Mouse (Mus musculus): ENCODE measurements around the gene Amz2. TPM values are rescaled to one million over a fixed set of nuclear protein-coding genes. Genes with fewer than 3 reads are reported as not detected.

Amz2 gene
- total RNA-seq, 2 experiments from 2014 or later, result 26.5 to 51.7 TPM

- ATAC-seq (ENCODE audit: poor library complexity, severe bottlenecking), result peak; percentile 23
These were observed 42.4 kb downstream of the Amz2 start for GRCm38 (mm10) chr11:109468133-109468532.

- ATAC-seq (ENCODE audit: poor library complexity, severe bottlenecking), result 0 out of 2 replicates have a peak, but pooled peaks have one; percentile 11
These were observed 44.4 kb downstream of the Amz2 start for GRCm38 (mm10) chr11:109470170-109470569.

- no peak for ATAC-seq (ENCODE audit: poor library complexity, severe bottlenecking)
These were observed 45.4 kb downstream of the Amz2 start for GRCm38 (mm10) chr11:109470921-109471861.

- ATAC-seq (ENCODE audit: poor library complexity, severe bottlenecking), result peak; percentile 27
These were observed 46.5 kb downstream of the Amz2 start for GRCm38 (mm10) chr11:109472171-109472691.

- no peak for ATAC-seq (ENCODE audit: poor library complexity, severe bottlenecking)
These were observed 47.0 kb downstream of the Amz2 start for GRCm38 (mm10) chr11:109472821-109473170.

- peak; percentile 73 for ATAC-seq (ENCODE audit: poor library complexity, severe bottlenecking)
These were observed 47.7 kb downstream of the Amz2 start, which contains the start of the genes Arsg and Slc16a6 for GRCm38 (mm10) chr11:109473171-109474085. Arsg (plus strand) TSS chr11:109473374. Slc16a6 (minus strand) TSS chr11:109473598.

GRCm38 (mm10) chr11:109474086-109474742, 48.5 kb downstream of the Amz2 start:
- ATAC-seq (ENCODE audit: poor library complexity, severe bottlenecking), result 0 out of 2 replicates have a peak, but pooled peaks have one; percentile 8

GRCm38 (mm10) chr11:109474836-109475235, 49.1 kb downstream of the Amz2 start:
- no peak for ATAC-seq (ENCODE audit: poor library complexity, severe bottlenecking)

GRCm38 (mm10) chr11:109475717-109476116, 50.0 kb downstream of the Amz2 start:
- ATAC-seq (ENCODE audit: poor library complexity, severe bottlenecking), result no peak

GRCm38 (mm10) chr11:109476241-109476640, 50.5 kb downstream of the Amz2 start:
- no peak for ATAC-seq (ENCODE audit: poor library complexity, severe bottlenecking)

- no peak for ATAC-seq (ENCODE audit: poor library complexity, severe bottlenecking)
These were observed 50.9 kb downstream of the Amz2 start for GRCm38 (mm10) chr11:109476653-109477052.

GRCm38 (mm10) chr11:109477606-109478380, 52.0 kb downstream of the Amz2 start:
- no peak for ATAC-seq (ENCODE audit: poor library complexity, severe bottlenecking)

GRCm38 (mm10) chr11:109479575-109480285, 54.0 kb downstream of the Amz2 start:
- peak; percentile 81 for ATAC-seq (ENCODE audit: poor library complexity, severe bottlenecking)

GRCm38 (mm10) chr11:109480440-109480839, 54.7 kb downstream of the Amz2 start:
- peak; percentile 79 for ATAC-seq (ENCODE audit: poor library complexity, severe bottlenecking)

- peak; percentile 57 for ATAC-seq (ENCODE audit: poor library complexity, severe bottlenecking)
These were observed 59.8 kb downstream of the Amz2 start for GRCm38 (mm10) chr11:109485398-109486045.

- ATAC-seq (ENCODE audit: poor library complexity, severe bottlenecking), result no peak
These were observed 61.4 kb downstream of the Amz2 start for GRCm38 (mm10) chr11:109487111-109487510.

GRCm38 (mm10) chr11:109487991-109488684, 62.4 kb downstream of the Amz2 start:
- peak; percentile 66 for ATAC-seq (ENCODE audit: poor library complexity, severe bottlenecking)

GRCm38 (mm10) chr11:109489763-109490162, 64.0 kb downstream of the Amz2 start:
- no peak for ATAC-seq (ENCODE audit: poor library complexity, severe bottlenecking)
